Mouse (Mus musculus) ovary, postnatal 14 days (tissue): ENCODE measurements around the gene Arg1.

Experiments
- DNase-seq: peaks from one replicate; pipeline ENCODE4 v3.0.0; 2022; ENCODE audit warnings: low spot score

The Arg1 gene

GRCm38 (mm10) chr10:24911199-24911598 is 16.1 kb downstream of the Arg1 start:
- DNase-seq: no peak

DNA sequence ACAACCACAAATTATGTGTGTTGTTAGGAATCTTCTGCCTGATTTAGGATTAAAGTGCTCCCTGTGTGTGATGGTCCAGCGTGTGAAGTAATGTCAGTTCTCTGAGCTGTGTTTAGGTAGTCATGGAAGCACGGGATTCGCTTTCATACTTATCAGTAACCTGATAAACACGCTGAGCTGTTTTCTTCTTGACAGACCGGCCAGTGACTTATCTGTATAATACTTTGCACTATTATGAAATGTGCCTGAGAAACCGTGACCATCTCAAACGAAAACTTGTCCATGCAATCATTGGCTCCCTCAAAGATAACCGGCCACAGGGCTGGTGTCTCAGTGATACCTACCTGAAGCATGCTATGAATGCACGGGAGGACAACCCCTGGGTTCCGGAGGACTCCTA is 21.7 kb downstream of the Arg1 start:
- DNase-seq: no peak

DNA sequence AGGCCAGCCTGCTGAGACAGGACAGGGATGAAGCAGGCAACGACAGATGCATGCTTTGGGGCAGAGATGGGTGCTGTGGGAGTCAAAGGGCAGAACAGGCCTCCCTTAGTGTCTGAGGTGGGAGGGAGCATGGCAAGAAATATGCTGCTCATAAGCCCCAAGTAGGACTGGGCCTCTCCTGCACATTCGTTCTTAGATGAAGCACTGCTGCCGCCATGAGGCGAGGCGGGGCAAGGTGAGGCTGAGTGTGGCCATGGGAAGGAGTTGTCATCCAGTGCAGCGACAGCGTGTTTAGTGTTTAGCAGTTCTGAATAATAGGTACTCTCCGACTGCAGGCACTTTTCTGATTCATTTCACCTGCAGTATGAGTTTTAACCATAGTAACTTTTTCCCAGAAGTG is 31.4 kb downstream of the Arg1 start:
- peak; percentile 36 for DNase-seq

- DNase-seq: no peak
These were observed 38.9 kb downstream of the Arg1 start for GRCm38 (mm10) chr10:24888343-24888742.

- DNase-seq: no peak
These were observed 41.3 kb downstream of the Arg1 start for GRCm38 (mm10) chr10:24886008-24886407.

GRCm38 (mm10) chr10:24873624-24874023 is 53.7 kb downstream of the Arg1 start:
- DNase-seq: no peak

DNA sequence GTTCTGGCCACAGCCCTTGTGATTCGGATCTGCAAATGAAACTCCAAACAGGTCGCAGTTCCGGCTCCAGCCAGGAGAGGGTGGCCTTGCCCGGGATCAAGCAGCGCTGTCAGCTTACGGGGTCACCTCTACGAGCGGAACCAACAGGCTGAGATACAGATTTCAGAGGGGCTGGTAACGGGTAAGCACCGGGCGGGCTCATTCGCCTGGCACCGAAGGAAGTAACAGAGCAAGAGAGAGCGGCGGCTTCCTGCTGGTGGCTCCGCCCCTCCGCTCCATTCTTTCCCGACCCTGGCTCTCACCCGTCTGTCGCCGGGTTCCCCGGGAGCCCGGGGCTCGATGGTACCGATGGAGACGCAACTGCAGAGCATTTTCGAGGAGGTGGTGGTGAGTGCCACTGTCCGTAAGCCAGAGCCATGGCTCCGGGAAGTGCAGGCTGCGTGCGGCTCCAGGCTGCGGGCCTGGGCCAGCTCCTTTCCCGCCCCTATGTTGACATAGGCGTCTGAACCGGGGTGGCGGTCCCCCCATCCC is 57.5 kb downstream of the Arg1 start, which contains the start of gene Med23:
TSS of gene Med23 (plus strand) at position 227 of the 531 bp plus-strand sequence.
- peak; percentile 99 for DNase-seq
